Mouse (Mus musculus) c-Kit-negative CD71-positive TER-119-positive erythroid progenitor cells, embryonic 14.5 days (primary cell): ENCODE results near the gene Il23a.
"Not testable (repeated sequence)": the region's sequence is repeated elsewhere in the genome, so short reads cannot be mapped to it uniquely, and the experiment has no call there.

Experiments used
- DNase-seq: peaks from one replicate; pipeline ENCODE4 v3.0.0-alpha.2; 2013; ENCODE audit warnings: low read depth, low spot score

The Il23a gene

DNA sequence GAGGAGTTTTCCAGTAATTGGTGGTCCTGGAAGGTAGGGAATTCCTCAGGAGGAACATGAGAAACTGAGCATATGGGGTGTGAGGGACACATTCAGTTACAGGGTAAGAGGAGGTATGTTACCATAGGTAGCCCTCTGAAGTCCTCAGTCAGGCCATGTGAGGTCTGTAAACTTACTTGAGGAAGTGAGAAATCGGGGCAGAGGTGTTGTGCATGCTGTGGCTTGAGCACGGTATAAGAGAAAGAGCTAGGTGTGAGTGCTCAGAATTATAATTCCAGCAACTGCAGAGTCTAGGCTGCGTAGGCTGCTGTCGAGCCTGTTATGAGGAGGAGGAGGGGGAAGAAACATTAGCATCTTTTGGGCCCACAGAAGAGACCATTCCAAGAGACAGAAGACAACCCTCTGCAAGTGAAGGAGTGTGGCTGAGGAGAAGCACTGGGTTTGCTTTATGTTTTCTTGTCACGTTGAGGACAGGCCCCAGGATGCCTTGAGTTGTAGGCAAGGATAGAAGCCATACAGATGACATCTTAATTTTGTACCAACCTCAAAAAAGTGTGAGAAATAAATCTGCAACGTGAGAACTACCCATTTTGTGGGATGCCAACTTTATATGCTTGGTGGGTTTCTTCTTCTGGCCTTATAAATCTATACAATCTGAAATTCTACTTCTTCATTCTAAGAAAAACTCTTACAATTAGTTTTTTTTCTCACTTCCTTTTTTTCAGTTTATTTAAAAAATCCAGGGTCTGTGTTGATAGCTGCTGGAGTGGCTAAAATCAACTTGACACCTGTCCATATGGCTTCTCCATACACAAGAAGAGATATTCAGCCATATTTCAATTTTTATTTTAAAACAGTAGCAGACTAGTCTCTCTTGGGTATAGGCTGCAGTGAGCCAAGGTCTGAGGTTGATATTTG is 34.9 kb downstream of the Il23a start:
- DNase-seq = no peak

GRCm38 (mm10) chr10:128262300-128262699 is 36.3 kb downstream of the Il23a start:
- no peak for DNase-seq

GRCm38 (mm10) chr10:128260376-128260775 is 38.2 kb downstream of the Il23a start:
- DNase-seq = not testable (repeated sequence)

- DNase-seq = no peak
Observed at GRCm38 (mm10) chr10:128259946-128260345, 38.6 kb downstream of the Il23a start.

GRCm38 (mm10) chr10:128258953-128259352 is 39.6 kb downstream of the Il23a start:
- no peak for DNase-seq

GRCm38 (mm10) chr10:128256328-128256727 is 42.2 kb downstream of the Il23a start:
- DNase-seq = no peak

DNA sequence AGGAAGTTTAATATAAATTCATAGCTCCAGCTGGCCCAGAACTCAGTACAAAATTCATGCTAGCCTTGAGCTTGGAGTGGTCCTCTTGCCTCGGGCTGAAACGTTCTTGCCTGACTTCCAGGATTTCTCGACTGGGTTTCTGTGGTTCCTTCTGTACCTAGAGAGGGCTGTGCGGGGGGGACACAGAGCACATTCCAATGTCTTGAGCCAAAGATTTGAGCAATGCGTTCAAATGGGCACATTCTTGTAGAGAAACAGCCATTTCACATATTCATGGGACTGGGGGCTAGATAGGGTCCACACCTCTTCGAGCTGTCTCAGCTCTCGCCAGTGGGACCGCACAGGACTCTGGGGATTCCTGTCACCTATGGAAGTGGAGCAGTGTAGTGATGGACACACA is 42.6 kb downstream of the Il23a start:
- no peak for DNase-seq

- no peak for DNase-seq
Observed at GRCm38 (mm10) chr10:128253677-128254255, 44.8 kb downstream of the Il23a start, which contains the start of gene Apon. Apon (plus strand) TSS chr10:128254096.

DNA sequence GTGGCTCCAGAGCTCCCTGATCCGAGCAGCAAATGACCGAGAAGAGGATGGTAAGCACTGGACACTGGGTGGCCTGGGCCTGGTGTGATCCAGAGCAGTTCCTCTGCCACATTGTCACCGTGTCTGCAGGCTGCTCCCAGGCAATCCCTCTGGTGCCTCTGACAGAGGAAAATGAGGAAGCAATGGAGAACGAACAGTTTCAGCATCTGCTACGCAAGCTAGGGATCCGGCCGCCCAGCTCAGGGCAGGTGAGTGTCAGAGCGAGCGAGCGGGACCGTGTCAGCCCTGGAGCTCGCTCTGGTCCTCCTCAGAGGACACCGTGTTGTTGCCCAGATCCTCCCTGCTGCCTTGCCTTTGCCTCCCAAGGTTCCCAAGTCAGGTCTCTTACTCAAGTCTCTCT is 48.0 kb downstream of the Il23a start:
- DNase-seq = no peak

DNA sequence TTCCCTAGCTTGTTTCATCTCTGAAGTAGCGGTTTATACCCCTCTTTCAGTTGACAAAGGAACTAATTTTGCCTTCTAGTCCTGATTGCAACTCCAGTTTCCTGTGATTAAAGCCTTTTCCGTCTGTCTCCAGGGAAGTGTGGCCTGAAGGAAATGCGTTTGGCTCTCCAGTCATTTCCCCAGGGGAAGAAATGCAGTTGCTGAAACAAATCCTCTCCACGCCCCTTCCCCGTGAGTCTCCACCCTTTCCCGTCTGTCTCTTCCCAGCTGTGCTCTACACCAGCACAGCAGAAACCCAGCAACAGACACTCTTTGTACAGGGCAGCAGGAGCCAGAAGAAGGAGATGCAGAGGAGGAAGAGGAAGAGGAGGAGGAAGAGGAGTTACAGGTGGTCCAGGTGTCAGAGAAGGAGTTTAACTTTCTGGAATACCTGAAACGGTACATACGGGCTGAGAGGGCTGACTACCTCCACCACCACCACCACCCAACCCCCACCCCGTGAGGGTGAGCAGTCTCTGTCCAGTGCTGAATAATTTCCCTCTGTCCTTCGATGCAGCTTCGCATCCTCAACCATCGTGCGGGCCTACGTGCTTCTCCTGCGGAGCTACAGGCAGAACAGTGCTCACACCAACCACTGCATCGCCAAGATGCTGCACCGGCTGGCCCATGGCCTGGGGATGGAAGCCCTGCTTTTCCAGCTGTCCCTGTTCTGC is 51.4 kb downstream of the Il23a start:
- no peak for DNase-seq
